Mouse (Mus musculus) R1 (cell line): Measurements from ENCODE around the gene Fbxo9.

Source experiments
- DNase-seq: peaks from one replicate; pipeline ENCODE4 v3.0.0-alpha.2; 2018; ENCODE audit warnings: low read depth, low spot score

Gene Fbxo9

GRCm38 (mm10) chr9:78070496-78070895 lies 38.4 kb downstream of the Fbxo9 start:
- no peak for DNase-seq

- DNase-seq, result no peak
These were observed 44.7 kb downstream of the Fbxo9 start for GRCm38 (mm10) chr9:78064121-78064520.

- no peak for DNase-seq
These were observed 46.5 kb downstream of the Fbxo9 start for GRCm38 (mm10) chr9:78062392-78062791.

- DNase-seq, result peak; percentile 37
These were observed 49.2 kb downstream of the Fbxo9 start for GRCm38 (mm10) chr9:78059525-78060120.

- peak; percentile 23 for DNase-seq
These were observed 54.6 kb downstream of the Fbxo9 start for GRCm38 (mm10) chr9:78054298-78054697.

DNA sequence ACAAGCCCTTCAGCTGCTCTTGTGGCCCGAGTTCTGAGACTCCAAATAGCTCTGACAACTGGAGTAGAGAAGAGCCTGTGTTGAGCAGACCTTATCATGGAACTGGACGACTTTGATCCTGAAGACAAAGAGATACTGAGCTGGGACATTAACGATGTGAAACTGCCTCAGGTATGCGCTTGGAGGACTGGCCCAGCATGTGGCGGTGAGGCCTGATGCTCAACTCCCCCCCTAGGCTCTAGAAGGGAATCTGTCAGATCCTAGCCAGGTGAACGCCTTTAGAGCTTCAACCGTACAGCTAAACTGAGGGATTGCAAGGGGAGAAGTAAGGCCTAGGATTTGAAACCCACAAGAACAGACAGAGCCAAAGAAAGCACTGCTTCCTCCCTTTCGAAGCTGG lies 55.0 kb downstream of the Fbxo9 start:
- DNase-seq, result peak; percentile 22

GRCm38 (mm10) chr9:78051677-78052076 lies 57.2 kb downstream of the Fbxo9 start, which contains the start of gene Gcm1:
Gene Gcm1 (plus strand): TSS chr9:78051924.
- peak; percentile 18 for DNase-seq

GRCm38 (mm10) chr9:78050452-78050970 lies 58.4 kb downstream of the Fbxo9 start:
- DNase-seq, result peak; percentile 58

DNA sequence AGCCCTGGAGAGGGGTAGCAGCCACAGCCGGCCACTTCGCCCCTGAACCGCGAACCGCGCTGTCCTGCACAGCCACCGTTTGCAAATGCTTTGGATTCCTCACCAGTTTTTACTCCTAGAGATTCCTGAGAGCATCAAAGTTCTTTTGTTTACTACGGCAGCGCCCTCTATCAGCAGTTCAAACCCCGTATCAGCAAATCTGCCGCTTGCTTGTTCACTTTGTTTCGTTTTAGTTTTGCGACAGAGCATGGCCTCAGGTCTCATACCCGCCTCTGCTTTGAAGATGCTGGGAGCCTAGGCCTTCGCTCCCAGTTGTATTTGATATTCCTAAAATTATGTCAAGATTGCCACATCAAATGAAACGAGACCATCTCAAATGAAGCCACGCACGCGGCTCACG lies 62.1 kb downstream of the Fbxo9 start:
- DNase-seq, result peak; percentile 90

GRCm38 (mm10) chr9:78045171-78045570 lies 63.7 kb downstream of the Fbxo9 start:
- peak; percentile 52 for DNase-seq

DNA sequence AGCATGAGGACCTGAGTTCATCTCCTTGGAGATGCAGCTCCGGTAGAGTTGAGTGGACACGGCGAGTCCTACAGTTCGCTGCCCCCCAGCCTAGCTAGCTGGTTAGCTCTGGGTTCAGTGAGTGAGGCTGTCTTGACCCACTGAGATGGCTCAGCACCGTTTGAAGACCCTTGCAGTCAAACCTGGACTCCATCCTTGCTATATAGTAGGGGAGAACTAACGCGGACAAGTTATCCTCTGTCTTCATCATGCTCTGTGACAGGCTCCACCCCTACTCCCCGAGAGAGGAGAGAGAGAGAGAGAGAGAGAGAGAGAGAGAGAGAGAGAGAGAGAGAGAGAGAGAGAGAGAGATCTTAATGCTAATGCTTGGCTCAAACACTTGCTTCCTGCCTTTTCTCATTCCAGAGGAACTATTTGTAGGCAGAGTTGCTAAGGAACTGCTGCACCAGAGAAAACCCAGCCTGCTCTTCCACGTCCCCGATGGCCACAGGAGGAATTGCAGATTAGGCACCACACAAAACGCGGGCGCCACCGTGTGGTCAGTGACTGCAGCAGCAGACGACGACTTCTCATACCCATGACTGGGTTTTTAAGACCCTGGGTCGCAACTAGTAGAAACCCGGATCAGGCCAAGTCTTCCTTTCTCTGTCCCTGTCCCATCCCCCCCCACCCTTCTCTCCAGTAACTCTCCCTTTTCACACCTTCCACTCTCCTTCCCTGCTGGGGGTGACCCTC lies 69.9 kb downstream of the Fbxo9 start:
- peak; percentile 96 for DNase-seq

- DNase-seq, result no peak
These were observed 73.0 kb downstream of the Fbxo9 start for GRCm38 (mm10) chr9:78035831-78036230.

- peak; percentile 62 for DNase-seq
These were observed 73.6 kb downstream of the Fbxo9 start for GRCm38 (mm10) chr9:78035296-78035695.

GRCm38 (mm10) chr9:78032930-78033329 lies 75.9 kb downstream of the Fbxo9 start:
- DNase-seq, result no peak
